Mouse (Mus musculus) hindbrain, embryonic 12.5 days (tissue): ENCODE measurements around the gene Spg21. TPM values are rescaled to one million over a fixed set of nuclear protein-coding genes. Genes with fewer than 3 reads are reported as not detected.

ENCODE experiments used
- ATAC-seq: fragments of 200-750 bp; cut with Nextera tagmentation; 2 replicates; pipeline ENCODE4 v1.8.0; 2017; ENCODE audit warnings: moderate TSS enrichment; ENCODE audit not compliant: low FRiP score
- H3K27ac ChIP-seq: fragments of 300-500 bp; sonication (generic); 2 replicates; pipeline ENCODE4 v1.5.1; 2016; ENCODE audit warnings: mild to moderate bottlenecking
- H3K27me3 ChIP-seq: fragments of 300-500 bp; sonication (generic); 2 replicates; pipeline ENCODE4 v1.6.1; 2016; ENCODE audit warnings: mild to moderate bottlenecking
- H3K36me3 ChIP-seq: fragments of 300-500 bp; sonication (generic); 2 replicates; pipeline ENCODE4 v1.6.1; 2016; ENCODE audit warnings: mild to moderate bottlenecking
- H3K4me1 ChIP-seq: fragments of 300-500 bp; sonication (generic); 2 replicates; pipeline ENCODE4 v1.6.1; 2016
- H3K4me2 ChIP-seq: fragments of 300-500 bp; sonication (generic); replicated peaks from 2 replicates; pipeline ENCODE4 v1.6.1; 2016; ENCODE audit warnings: mild to moderate bottlenecking
- H3K4me3 ChIP-seq: fragments of 300-500 bp; sonication (generic); 2 replicates; pipeline ENCODE4 v1.5.1; 2016; ENCODE audit warnings: mild to moderate bottlenecking
- H3K9ac ChIP-seq: fragments of 300-500 bp; sonication (generic); 2 replicates; pipeline ENCODE4 v1.6.1; 2016; ENCODE audit warnings: mild to moderate bottlenecking, moderate library complexity
- H3K9me3 ChIP-seq: fragments of 300-500 bp; sonication (generic); replicated peaks from 2 replicates; pipeline ENCODE4 v1.6.1; 2016; ENCODE audit warnings: mild to moderate bottlenecking
- WGBS: fragments of 180-500 bp; shearing (Covaris S2); methylation state at CpG from one replicate; pipeline ENCODE4 v1.1.7; 2016; 5-methylcytosine and 5-hydroxymethylcytosine counted together
- polyA plus RNA-seq: library from polyadenylated mRNA; unstranded; fragments of >200 nt; fragmentation: Nextera tagmentation; extraction: Ambion mirVana; gene quantifications from 2 replicates; pipeline ENCODE4 v1.2.1, GENCODE M21; 2016

The Spg21 gene
- polyA plus RNA-seq, 1 experiment from 2014 or later = 121 TPM

- peaks cover 13% of the 10 kb centered on the region; the same call in 1 of the 2 replicates for H3K36me3 ChIP-seq
- H3K4me2 ChIP-seq = no peak overlapping the region
- H3K27ac ChIP-seq = no peak overlapping the region
- no peaks in the 10 kb centered on the region for H3K27me3 ChIP-seq
- peak; percentile 48; the same call in 1 of the 2 replicates for ATAC-seq
- no peaks in the 10 kb centered on the region for H3K9me3 ChIP-seq
- H3K4me1 ChIP-seq = peaks cover 8% of the 10 kb centered on the region
- no peak overlapping the region for H3K9ac ChIP-seq
- no peak overlapping the region for H3K4me3 ChIP-seq
- WGBS = 77% methylated on average over 4 of the region's 4 CpGs
Measured at GRCm38 (mm10) chr9:65435211-65435610, 25.5 kb upstream of the Spg21 start.

GRCm38 (mm10) chr9:65435671-65436301 is 25.0 kb upstream of the Spg21 start, which contains the start of gene Mtfmt:
TSS of gene Mtfmt (plus strand) at chr9:65435782.
- H3K36me3 ChIP-seq = peaks cover 18% of the 10 kb centered on the region
- H3K9ac ChIP-seq = peak within 1 kb of the TSS; percentile 86
- H3K4me2 ChIP-seq = peak within 1 kb of the TSS; percentile 61
- H3K4me3 ChIP-seq = peak within 1 kb of the TSS; percentile 92
- H3K27ac ChIP-seq = peak within 1 kb of the TSS; percentile 64; the same call in 1 of the 2 replicates
- peaks cover 8% of the 10 kb centered on the region for H3K4me1 ChIP-seq
- no peaks in the 10 kb centered on the region for H3K9me3 ChIP-seq
- H3K27me3 ChIP-seq = no peaks in the 10 kb centered on the region
- under 1% methylated on average over 54 of the region's 54 CpGs for whole genome bisulfite sequencing
- peak; percentile 91 for ATAC-seq

- H3K27me3 ChIP-seq = no peaks in the 10 kb centered on the region
- H3K9me3 ChIP-seq = no peaks in the 10 kb centered on the region
- H3K4me1 ChIP-seq = no peaks in the 10 kb centered on the region
- 93% methylated on average over 4 of the region's 4 CpGs for WGBS
- no peak for ATAC-seq
- H3K4me3 ChIP-seq = no peak overlapping the region
- H3K4me2 ChIP-seq = no peak overlapping the region
- no peak overlapping the region for H3K9ac ChIP-seq
- H3K36me3 ChIP-seq = peaks cover 70% of the 10 kb centered on the region
- no peak overlapping the region for H3K27ac ChIP-seq
Measured at GRCm38 (mm10) chr9:65444692-65445091, 16.1 kb upstream of the Spg21 start.

GRCm38 (mm10) chr9:65447951-65448350 is 12.8 kb upstream of the Spg21 start:
- H3K4me3 ChIP-seq = no peak overlapping the region
- H3K27me3 ChIP-seq = no peaks in the 10 kb centered on the region
- no peak overlapping the region for H3K27ac ChIP-seq
- ATAC-seq = no peak
- H3K36me3 ChIP-seq = peaks cover 73% of the 10 kb centered on the region
- 85% methylated on average over 6 of the region's 6 CpGs for WGBS
- no peaks in the 10 kb centered on the region for H3K9me3 ChIP-seq
- no peak overlapping the region for H3K4me2 ChIP-seq
- no peaks in the 10 kb centered on the region for H3K4me1 ChIP-seq
- H3K9ac ChIP-seq = no peak overlapping the region

GRCm38 (mm10) chr9:65458975-65459374 is 1.8 kb upstream of the Spg21 start:
- Histone ChIP-seq H3K4me3 (no peak overlapping the region), H3K36me3 (no peaks in the 10 kb centered on the region; the same call in 1 of the 2 replicates), H3K27ac (no peak overlapping the region), H3K27me3 (no peaks in the 10 kb centered on the region), H3K9ac (no peak overlapping the region), H3K4me1 (peaks cover 22% of the 10 kb centered on the region), H3K9me3 (no peaks in the 10 kb centered on the region), H3K4me2 (no peak overlapping the region)
- 87% methylated on average over 2 of the region's 2 CpGs for WGBS
- ATAC-seq = no peak

- Histone ChIP-seq H3K4me1 (peaks cover 22% of the 10 kb centered on the region), H3K27ac (peak overlapping the region; percentile 91), H3K27me3 (no peaks in the 10 kb centered on the region), H3K9me3 (no peaks in the 10 kb centered on the region), H3K36me3 (peaks cover 3% of the 10 kb centered on the region), H3K4me3 (peak overlapping the region; percentile 89; the same call in 1 of the 2 replicates), H3K4me2 (peak overlapping the region; percentile 77), H3K9ac (peak overlapping the region; percentile 91; the same call in 1 of the 2 replicates)
- ATAC-seq = no peak
- 39% methylated on average over 3 of the region's 3 CpGs for WGBS
Measured at GRCm38 (mm10) chr9:65460198-65460597, 549 bp upstream of the Spg21 start.

GRCm38 (mm10) chr9:65462544-65462943 is 1.8 kb downstream of the Spg21 start:
- H3K4me2 ChIP-seq = peak overlapping the region; percentile 77; the same call in 1 of the 2 replicates
- H3K9me3 ChIP-seq = no peaks in the 10 kb centered on the region
- H3K27me3 ChIP-seq = no peaks in the 10 kb centered on the region
- no peak overlapping the region for H3K27ac ChIP-seq
- H3K9ac ChIP-seq = no peak overlapping the region
- peaks cover 18% of the 10 kb centered on the region for H3K36me3 ChIP-seq
- WGBS = 82% methylated on average over 5 of the region's 5 CpGs
- no peak for ATAC-seq
- peaks cover 23% of the 10 kb centered on the region for H3K4me1 ChIP-seq
- H3K4me3 ChIP-seq = no peak overlapping the region

- no peak overlapping the region for H3K27ac ChIP-seq
- peaks cover 29% of the 10 kb centered on the region for H3K4me1 ChIP-seq
- no peak overlapping the region for H3K9ac ChIP-seq
- H3K4me2 ChIP-seq = no peak overlapping the region
- H3K9me3 ChIP-seq = no peaks in the 10 kb centered on the region
- peaks cover 19% of the 10 kb centered on the region for H3K36me3 ChIP-seq
- H3K4me3 ChIP-seq = no peak overlapping the region
- 96% methylated on average over 6 of the region's 6 CpGs for WGBS
- ATAC-seq = no peak
- no peaks in the 10 kb centered on the region for H3K27me3 ChIP-seq
Measured at GRCm38 (mm10) chr9:65464161-65464560, 3.4 kb downstream of the Spg21 start.

- no peak for ATAC-seq
- peaks cover 27% of the 10 kb centered on the region for H3K4me1 ChIP-seq
- H3K9ac ChIP-seq = no peak overlapping the region
- H3K36me3 ChIP-seq = peaks cover 29% of the 10 kb centered on the region
- no peak overlapping the region for H3K4me2 ChIP-seq
- H3K4me3 ChIP-seq = no peak overlapping the region
- no peak overlapping the region for H3K27ac ChIP-seq
- no peaks in the 10 kb centered on the region for H3K9me3 ChIP-seq
- 96% methylated on average over 2 of the region's 2 CpGs for WGBS
- H3K27me3 ChIP-seq = no peaks in the 10 kb centered on the region
Measured at GRCm38 (mm10) chr9:65465241-65465640, 4.5 kb downstream of the Spg21 start.

- Histone ChIP-seq H3K9me3 (no peaks in the 10 kb centered on the region), H3K36me3 (peaks cover 50% of the 10 kb centered on the region), H3K9ac (no peak overlapping the region), H3K4me2 (no peak overlapping the region), H3K4me3 (no peak overlapping the region), H3K27me3 (no peaks in the 10 kb centered on the region), H3K27ac (0 out of 2 replicates have a peak overlapping the region, but pooled peaks have one; percentile 30), H3K4me1 (peaks cover 10% of the 10 kb centered on the region)
- WGBS = 48% methylated on average over 11 of the region's 11 CpGs
- no peak for ATAC-seq
Measured at GRCm38 (mm10) chr9:65467686-65468085, 6.9 kb downstream of the Spg21 start.

- WGBS = 96% methylated on average over 4 of the region's 4 CpGs
- Histone ChIP-seq H3K36me3 (peaks cover 69% of the 10 kb centered on the region), H3K4me1 (peaks cover 4% of the 10 kb centered on the region), H3K27ac (no peak overlapping the region), H3K4me2 (no peak overlapping the region), H3K27me3 (no peaks in the 10 kb centered on the region), H3K9ac (no peak overlapping the region), H3K4me3 (no peak overlapping the region), H3K9me3 (no peaks in the 10 kb centered on the region)
- no peak for ATAC-seq
Measured at GRCm38 (mm10) chr9:65472769-65473168, 12.0 kb downstream of the Spg21 start.

- no peak for ATAC-seq
- Histone ChIP-seq H3K4me1 (no peaks in the 10 kb centered on the region), H3K4me2 (no peak overlapping the region), H3K4me3 (no peak overlapping the region), H3K27ac (no peak overlapping the region), H3K36me3 (peaks cover 76% of the 10 kb centered on the region), H3K9me3 (no peaks in the 10 kb centered on the region), H3K9ac (no peak overlapping the region), H3K27me3 (no peaks in the 10 kb centered on the region)
- 92% methylated on average over 8 of the region's 8 CpGs for WGBS
Measured at GRCm38 (mm10) chr9:65479158-65479557, 18.4 kb downstream of the Spg21 start.

- Histone ChIP-seq H3K36me3 (peaks cover 78% of the 10 kb centered on the region), H3K4me1 (no peaks in the 10 kb centered on the region), H3K27me3 (no peaks in the 10 kb centered on the region), H3K27ac (no peak overlapping the region), H3K9me3 (no peaks in the 10 kb centered on the region), H3K9ac (no peak overlapping the region), H3K4me3 (no peak overlapping the region), H3K4me2 (no peak overlapping the region)
- WGBS = 86% methylated on average over 5 of the region's 5 CpGs
- ATAC-seq = no peak
Measured at GRCm38 (mm10) chr9:65480071-65480470, 19.3 kb downstream of the Spg21 start.
